Mouse (Mus musculus): ENCODE measurements around the gene Etfbkmt. TPM values are rescaled to one million over a fixed set of nuclear protein-coding genes. Genes with fewer than 3 reads are reported as not detected.

Etfbkmt gene
- total and polyA plus RNA-seq, 3 experiments = 12.8 to 38.8 (median 24.2) TPM

- DNase-seq = no peak
- Histone ChIP-seq H3K27ac (peak overlapping the region; percentile 52), H3K79me2 (replicated peaks; ENCODE audit: control insufficient read depth, insufficient read depth, low read length) (no peaks in the 10 kb centered on the region), H3K4me1 (ENCODE audit: control insufficient read depth, insufficient read depth, low read length) (peaks cover 2% of the 10 kb centered on the region; the same call in 1 of the 2 replicates), H3K9ac (ENCODE audit: low read depth, low read length) (no peak overlapping the region), H3K4me3 (no peak overlapping the region), H3K36me3 (ENCODE audit: control insufficient read depth, insufficient read depth, low read length) (peaks cover 7% of the 10 kb centered on the region), H3K27me3 (ENCODE audit: control insufficient read depth, insufficient read depth, low read length) (no peaks in the 10 kb centered on the region)
- 23% methylated on average over 5 of the region's 5 CpGs for WGBS
- TF ChIP-seq EP300 (IDR thresholded peaks at IDR 0.05; ENCODE audit: insufficient read depth, low read depth, low read length) (no peak), CTCF (IDR thresholded peaks at IDR 0.05) (no peak), POLR2A (IDR thresholded peaks at IDR 0.05; ENCODE audit: insufficient read depth, low read depth, low read length) (no peak)
- intact Hi-C loops (cut with DNase I) = loop anchor here (5.0 kb wide), 1 partner anchor 183 kb away; no protein-coding TSS in a partner anchor
Observed at GRCm38 (mm10) chr6:149134391-149135150, 5.1 kb upstream of the Etfbkmt start.

DNA sequence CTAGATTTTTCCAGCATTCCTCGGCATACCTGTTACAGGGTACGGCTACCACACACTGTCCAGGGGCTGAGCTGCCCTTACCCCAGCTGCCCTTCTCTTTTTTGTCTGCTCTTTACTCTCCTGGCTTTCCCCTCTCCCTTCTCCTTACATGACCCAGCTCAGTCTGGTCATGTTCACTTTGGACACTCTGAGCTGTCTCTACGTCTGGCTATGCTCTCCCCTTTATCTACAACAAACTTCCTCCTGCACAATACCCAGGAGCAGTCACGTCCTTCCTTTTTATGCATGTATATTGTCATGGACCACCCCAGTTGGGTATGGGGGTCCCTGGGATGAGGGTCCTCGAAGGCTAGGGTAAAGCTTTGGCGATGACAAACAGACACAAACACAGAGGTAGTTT lies 4.0 kb upstream of the Etfbkmt start:
- 38% methylated on average over 6 of the region's 6 CpGs for WGBS
- no peak overlapping the region for H3K27ac ChIP-seq
- intact Hi-C loops (cut with DNase I) = loop anchor here (5.0 kb wide), 1 partner anchor 182 kb away; no protein-coding TSS in a partner anchor

GRCm38 (mm10) chr6:149137936-149138335 lies 1.7 kb upstream of the Etfbkmt start:
- no peaks in the 10 kb centered on the region for H3K27me3 ChIP-seq (ENCODE audit: control insufficient read depth, insufficient read depth, low read length)
- no peak overlapping the region for H3K9ac ChIP-seq (ENCODE audit: low read depth, low read length)
- no peak overlapping the region for H3K4me3 ChIP-seq
- no peak for DNase-seq
- 48% methylated on average over 2 of the region's 2 CpGs for WGBS
- no peak for TF ChIP-seq CTCF (IDR thresholded peaks at IDR 0.05)
- no peak for TF ChIP-seq POLR2A (IDR thresholded peaks at IDR 0.05; ENCODE audit: insufficient read depth, low read depth, low read length)
- no peak for TF ChIP-seq EP300 (IDR thresholded peaks at IDR 0.05; ENCODE audit: insufficient read depth, low read depth, low read length)
- H3K27ac ChIP-seq = no peak overlapping the region
- intact Hi-C loops (cut with DNase I) = loop anchor here (5.0 kb wide), 1 partner anchor 179 kb away; no protein-coding TSS in a partner anchor
- peaks cover 6% of the 10 kb centered on the region for H3K4me1 ChIP-seq (ENCODE audit: control insufficient read depth, insufficient read depth, low read length)
- H3K79me2 ChIP-seq (replicated peaks; ENCODE audit: control insufficient read depth, insufficient read depth, low read length) = no peaks in the 10 kb centered on the region
- H3K36me3 ChIP-seq (ENCODE audit: control insufficient read depth, insufficient read depth, low read length) = peaks cover 11% of the 10 kb centered on the region

More for the DNA sequence above, 4.0 kb upstream of the Etfbkmt start:
- no peak overlapping the region for H3K9ac ChIP-seq (ENCODE audit: low read depth, low read length)
- no peaks in the 10 kb centered on the region for H3K79me2 ChIP-seq (replicated peaks; ENCODE audit: control insufficient read depth, insufficient read depth, low read length)
- H3K27me3 ChIP-seq (ENCODE audit: control insufficient read depth, insufficient read depth, low read length) = no peaks in the 10 kb centered on the region
- TF ChIP-seq POLR2A (IDR thresholded peaks at IDR 0.05; ENCODE audit: insufficient read depth, low read depth, low read length) (no peak), CTCF (IDR thresholded peaks at IDR 0.05) (no peak), EP300 (IDR thresholded peaks at IDR 0.05; ENCODE audit: insufficient read depth, low read depth, low read length) (no peak)
- DNase-seq = no peak
- peaks cover 2% of the 10 kb centered on the region; the same call in 1 of the 2 replicates for H3K4me1 ChIP-seq (ENCODE audit: control insufficient read depth, insufficient read depth, low read length)
- peaks cover 7% of the 10 kb centered on the region for H3K36me3 ChIP-seq (ENCODE audit: control insufficient read depth, insufficient read depth, low read length)
- no peak overlapping the region for H3K4me3 ChIP-seq

DNA sequence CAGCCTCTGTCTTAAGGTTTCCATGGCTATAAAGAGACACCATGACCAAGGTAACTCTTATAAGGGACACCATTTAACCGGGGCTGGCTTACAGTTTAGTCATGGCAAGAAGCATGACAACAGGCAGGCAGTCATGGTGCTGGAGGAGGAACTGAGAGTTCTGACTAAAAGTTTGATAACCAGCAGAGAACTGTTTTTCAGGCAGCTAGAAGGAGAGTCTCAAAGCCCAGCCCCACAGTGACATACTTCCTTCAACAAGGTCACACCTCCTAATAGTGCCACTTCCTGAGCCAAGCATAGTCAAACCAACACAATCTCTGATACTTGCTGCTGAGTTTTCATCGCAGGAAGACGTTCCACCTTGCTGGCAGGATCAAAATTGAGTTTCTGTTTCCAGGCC lies 638 bp upstream of the Etfbkmt start:
- 81% methylated on average over 3 of the region's 3 CpGs for WGBS
- intact Hi-C loops (cut with DNase I) = loop anchor here (5.0 kb wide), 1 partner anchor 178 kb away; no protein-coding TSS in a partner anchor

DNA sequence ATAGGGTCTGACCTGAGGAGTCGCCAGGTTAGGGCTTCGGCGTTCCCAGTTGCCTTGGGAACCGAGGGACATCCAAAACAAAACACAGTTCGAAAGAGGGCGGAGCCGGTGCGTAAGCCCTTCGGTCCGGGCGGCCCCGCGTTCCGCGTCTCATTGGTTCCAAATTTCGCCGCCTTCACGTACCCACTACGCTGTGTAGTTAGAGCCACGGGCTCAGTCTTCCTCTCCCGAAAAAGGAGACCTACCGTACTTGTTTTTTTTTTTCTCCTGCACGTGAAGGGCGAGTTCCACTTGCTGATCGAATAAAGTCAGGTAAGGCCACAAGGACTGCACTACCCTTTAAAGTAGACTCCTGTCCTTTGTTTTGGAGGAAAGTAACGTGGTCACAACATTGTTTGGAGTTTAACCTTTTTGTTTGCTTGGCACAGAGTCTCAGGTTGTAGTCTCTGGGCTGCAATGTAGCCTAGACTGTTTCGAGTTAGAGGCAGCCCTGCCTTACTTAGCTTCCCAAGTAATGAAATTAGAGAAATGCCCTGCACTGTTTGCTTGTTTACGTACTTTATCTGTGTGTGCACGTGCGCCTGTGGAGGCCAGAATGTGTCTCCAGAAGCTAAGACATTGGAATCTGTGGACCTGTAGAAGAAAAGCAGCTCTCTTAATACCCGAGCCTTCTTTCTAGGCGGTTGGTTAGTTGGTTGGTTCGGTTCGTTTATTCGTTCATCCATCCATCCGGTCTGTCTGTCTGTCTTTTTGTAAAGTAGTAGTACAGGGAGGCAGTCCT lies 1.9 kb downstream of the Etfbkmt start:
- Histone ChIP-seq H3K4me1 (ENCODE audit: control insufficient read depth, insufficient read depth, low read length) (peaks cover 6% of the 10 kb centered on the region), H3K27ac (peak overlapping the region; percentile 89), H3K4me3 (peak overlapping the region; percentile 77), H3K27me3 (ENCODE audit: control insufficient read depth, insufficient read depth, low read length) (no peaks in the 10 kb centered on the region), H3K36me3 (ENCODE audit: control insufficient read depth, insufficient read depth, low read length) (peaks cover 6% of the 10 kb centered on the region; the same call in 1 of the 2 replicates), H3K9ac (ENCODE audit: low read depth, low read length) (peak overlapping the region; percentile 89), H3K79me2 (replicated peaks; ENCODE audit: control insufficient read depth, insufficient read depth, low read length) (no peaks in the 10 kb centered on the region)
- intact Hi-C loops (cut with DNase I) = loop anchor here (5.0 kb wide), 1 partner anchor 46 kb away; the partner anchor contains the start of gene Amn1
- DNase-seq = peak; percentile 87 to 89
- TF ChIP-seq CTCF (IDR thresholded peaks at IDR 0.05) = no peak
- peak; percentile 74 for TF ChIP-seq POLR2A (IDR thresholded peaks at IDR 0.05; ENCODE audit: insufficient read depth, low read depth, low read length)
- TF ChIP-seq EP300 (IDR thresholded peaks at IDR 0.05; ENCODE audit: insufficient read depth, low read depth, low read length) = peak; percentile 40; the same call in 1 of the 2 replicates
- WGBS = 2% methylated on average over 36 of the region's 36 CpGs

More for the DNA sequence above, 638 bp upstream of the Etfbkmt start:
- Histone ChIP-seq H3K4me1 (ENCODE audit: control insufficient read depth, insufficient read depth, low read length) (peaks cover 6% of the 10 kb centered on the region), H3K9ac (ENCODE audit: low read depth, low read length) (no peak overlapping the region), H3K79me2 (replicated peaks; ENCODE audit: control insufficient read depth, insufficient read depth, low read length) (no peaks in the 10 kb centered on the region), H3K4me3 (no peak overlapping the region), H3K27ac (no peak overlapping the region), H3K36me3 (ENCODE audit: control insufficient read depth, insufficient read depth, low read length) (peaks cover 13% of the 10 kb centered on the region), H3K27me3 (ENCODE audit: control insufficient read depth, insufficient read depth, low read length) (no peaks in the 10 kb centered on the region)
- TF ChIP-seq EP300 (IDR thresholded peaks at IDR 0.05; ENCODE audit: insufficient read depth, low read depth, low read length) (no peak), CTCF (IDR thresholded peaks at IDR 0.05) (no peak), POLR2A (IDR thresholded peaks at IDR 0.05; ENCODE audit: insufficient read depth, low read depth, low read length) (no peak)
- no peak for DNase-seq

All from heart, adult 2 months (tissue).